ENCODE assay signal across 25 mouse cellular contexts in genomic region chr2:25923799-25924198, GRCm38 (mm10). TPM values are rescaled to one million over a fixed set of nuclear protein-coding genes. Genes with fewer than 3 reads are reported as not detected.
DNase-seq lines count a peak whose midpoint lies in the region; ATAC-seq and TF ChIP-seq lines count a peak whose summit lies in the region.
"Had no signal": no experiment of that assay in that cellular context is flagged by ENCODE, and none has a peak within 500 bp of the region (broad histone marks: within the 10 kb centered on the region; RNA-seq: fewer than 3 reads in every experiment).

No protein-coding gene starts in this region.

- TF ChIP-seq POLR2A in cerebellum, adult 2 months (IDR thresholded peaks at IDR 0.05; ENCODE audit: borderline replicate concordance, insufficient read depth, low read length): no peak
- TF ChIP-seq POLR2A in small intestine, adult 2 months (IDR thresholded peaks at IDR 0.05; ENCODE audit: low read depth, low read length): no peak

- H3K4me3 ChIP-seq in cerebellum, adult 2 months (replicated peaks; ENCODE audit: insufficient read depth, low read depth, low read length): no peak overlapping the region
- H3K4me3 ChIP-seq in small intestine, adult 2 months (ENCODE audit: low read depth, low read length): no peak overlapping the region
- H3K4me3 ChIP-seq in forebrain, embryonic 16.5 days (replicated peaks; ENCODE audit: low read length): no peak overlapping the region
- H3K4me3 ChIP-seq: embryonic facial prominence, embryonic 13.5 days; forebrain, embryonic 10.5 days; heart, embryonic 10.5 days; heart, embryonic 15.5 days; hindbrain, embryonic 12.5 days; liver, embryonic 12.5 days; megakaryocyte, embryonic 14.5 days; midbrain, embryonic 12.5 days had no signal

- H3K9me3 ChIP-seq in forebrain, embryonic 16.5 days (ENCODE audit: control insufficient read depth, low read length): no peaks in the 10 kb centered on the region
- H3K9me3 ChIP-seq: embryonic facial prominence, embryonic 13.5 days; forebrain, embryonic 10.5 days; heart, embryonic 10.5 days; heart, embryonic 15.5 days; hindbrain, embryonic 12.5 days; liver, embryonic 12.5 days; megakaryocyte, embryonic 14.5 days; midbrain, embryonic 12.5 days had no signal

- H3K36me3 ChIP-seq in small intestine, adult 2 months (ENCODE audit: control insufficient read depth, insufficient read depth, low read length): 0 out of 2 replicates have a peak, but pooled peaks cover 2% of the 10 kb centered on the region
- H3K36me3 ChIP-seq in forebrain, embryonic 16.5 days (ENCODE audit: control insufficient read depth, insufficient read depth): peaks cover 16% of the 10 kb centered on the region; the same call in 1 of the 2 replicates

- no peak for DNase-seq in cerebellum, adult 2 months
- DNase-seq in cerebellum, adult 9-11 months: no peak
- peak; percentile 3 for DNase-seq in lung, postnatal 36 days
- DNase-seq in lung, postnatal 14 days: no peak
- DNase-seq in left cerebral cortex, adult 11 months (ENCODE audit: low spot score): no peak
- DNase-seq: cerebellum, adult 9-10 months; gastrocnemius, postnatal 14 days; heart, adult 11 months; kidney, adult 2 months; kidney, postnatal 36 days; left cerebral cortex, postnatal 4 days; liver, postnatal 0 days; right cerebral cortex, postnatal 25 days; spleen, adult 18-20 months had no signal

- peaks cover 40% of the 10 kb centered on the region for H3K4me1 ChIP-seq in cerebellum, adult 2 months (ENCODE audit: control insufficient read depth, insufficient read depth, low read length)
- peaks cover 16% of the 10 kb centered on the region; the same call in 1 of the 2 replicates for H3K4me1 ChIP-seq in small intestine, adult 2 months (ENCODE audit: control insufficient read depth, insufficient read depth, insufficient read length, low read length)
- no peaks in the 10 kb centered on the region for H3K4me1 ChIP-seq in forebrain, embryonic 16.5 days (replicated peaks; ENCODE audit: control insufficient read depth, insufficient read depth, low read length)
- H3K4me1 ChIP-seq: heart, embryonic 10.5 days; heart, embryonic 15.5 days; liver, embryonic 12.5 days; midbrain, embryonic 12.5 days had no signal

- no peak for ATAC-seq in forebrain, embryonic 16.5 days
- ATAC-seq: liver, embryonic 12.5 days; liver, postnatal 0 days had no signal

- no peak for TF ChIP-seq CTCF in cerebellum, adult 2 months (IDR thresholded peaks at IDR 0.05; ENCODE audit: borderline replicate concordance, insufficient read depth, low read depth, low read length)
- peak; percentile 14; the same call in 1 of the 2 replicates for TF ChIP-seq CTCF in small intestine, adult 2 months (IDR thresholded peaks at IDR 0.05; ENCODE audit: extremely low read depth, insufficient read length, insufficient replicate concordance, low read depth, low read length)

- no peaks in the 10 kb centered on the region for H3K27me3 ChIP-seq in cerebellum, adult 2 months (ENCODE audit: control insufficient read depth, insufficient read depth, low read length)
- no peaks in the 10 kb centered on the region for H3K27me3 ChIP-seq in small intestine, adult 2 months (ENCODE audit: control insufficient read depth, insufficient read depth, low read length)
- H3K27me3 ChIP-seq in forebrain, embryonic 16.5 days (replicated peaks; ENCODE audit: control insufficient read depth, insufficient read depth, low read length): no peaks in the 10 kb centered on the region
- H3K27me3 ChIP-seq: CH12.LX; embryonic facial prominence, embryonic 13.5 days; heart, embryonic 15.5 days; hindbrain, embryonic 12.5 days; liver, embryonic 12.5 days; midbrain, embryonic 12.5 days had no signal

- no peak overlapping the region for H3K4me2 ChIP-seq in forebrain, embryonic 16.5 days (ENCODE audit: low read length)
- H3K4me2 ChIP-seq: embryonic facial prominence, embryonic 13.5 days; heart, embryonic 15.5 days; hindbrain, embryonic 12.5 days; liver, embryonic 12.5 days; midbrain, embryonic 12.5 days had no signal

- H3K9ac ChIP-seq in forebrain, embryonic 16.5 days (replicated peaks; ENCODE audit: low read depth, low read length): no peak overlapping the region
- H3K9ac ChIP-seq: embryonic facial prominence, embryonic 13.5 days; heart, embryonic 15.5 days; hindbrain, embryonic 12.5 days; liver, embryonic 12.5 days; liver, postnatal 0 days; midbrain, embryonic 12.5 days had no signal

- WGBS in cerebellum, adult 2 months: 39% methylated on average over 2 of the region's 2 CpGs
- WGBS in small intestine, adult 2 months: 21% methylated on average over 2 of the region's 2 CpGs
- WGBS in forebrain, embryonic 16.5 days: 69% methylated on average over 2 of the region's 2 CpGs

- 0 out of 2 replicates have a peak overlapping the region, but pooled peaks have one; percentile 20 for H3K27ac ChIP-seq in cerebellum, adult 2 months (ENCODE audit: insufficient read depth, low read length)
- no peak overlapping the region for H3K27ac ChIP-seq in small intestine, adult 2 months (ENCODE audit: insufficient read depth, low read depth, low read length)
- no peak overlapping the region for H3K27ac ChIP-seq in forebrain, embryonic 16.5 days (ENCODE audit: low read length)
- H3K27ac ChIP-seq: embryonic facial prominence, embryonic 13.5 days; forebrain, embryonic 10.5 days; heart, embryonic 10.5 days; heart, embryonic 15.5 days; hindbrain, embryonic 12.5 days; liver, embryonic 12.5 days; midbrain, embryonic 12.5 days had no signal

RNA-seq across cellular contexts. Expression of gene Camsap1, which starts 59.3 kb away (rescaled TPM):
- polyA plus RNA-seq in cerebellum, adult 2 months (2012; rRNA removed): 35.7 and 39.7 TPM in 2 replicates
- 4.4 and 4.6 TPM in 2 replicates for polyA plus RNA-seq in small intestine, adult 2 months (2012; rRNA removed)
- polyA plus RNA-seq in forebrain, embryonic 16.5 days (2015; fragmentation: Nextera tagmentation; extraction: Ambion mirVana): 70.2 and 75.4 TPM in 2 replicates
